8 mouse cellular contexts compared by ENCODE assay signal in the genomic region with DNA sequence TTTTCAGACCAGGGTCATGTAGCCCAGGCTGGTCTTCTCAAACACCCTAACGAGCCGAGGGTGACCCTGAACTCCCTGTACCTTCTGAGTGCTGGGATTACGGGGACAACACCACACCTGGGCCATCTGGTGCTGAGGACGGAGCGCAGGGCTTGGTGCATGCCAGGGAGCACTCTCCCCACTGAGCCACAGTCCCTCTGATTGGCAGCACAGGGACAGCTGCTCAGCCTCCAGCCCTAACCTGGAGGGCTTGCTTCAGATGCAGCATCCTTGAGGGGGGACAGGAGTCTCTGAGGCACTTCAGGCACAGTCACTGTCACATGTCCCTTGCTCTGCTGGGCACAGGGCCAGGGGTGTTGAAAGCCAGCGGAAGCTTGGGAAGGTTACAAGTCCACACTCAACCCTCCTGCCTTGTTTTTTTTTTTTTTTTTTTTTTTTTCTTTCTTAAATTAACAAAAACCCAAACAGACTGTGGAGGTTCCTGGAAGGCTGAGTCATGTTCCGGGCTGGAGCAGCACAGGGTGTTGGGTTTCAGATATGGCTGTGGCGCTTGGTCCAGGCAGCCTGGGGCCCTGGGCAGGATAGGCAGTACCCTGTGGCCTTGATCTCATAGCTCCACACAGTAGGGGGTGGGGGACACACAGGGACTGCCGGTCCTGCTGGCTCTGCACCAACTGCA. TPM values are rescaled to one million over a fixed set of nuclear protein-coding genes. Genes with fewer than 3 reads are reported as not detected.
A peak's percentile ranks its signal among the peaks of the same experiment; 100 is the strongest.
DNase-seq lines count a peak whose midpoint lies in the region; ATAC-seq lines count a peak whose summit lies in the region.

No protein-coding gene starts in this region.

- H3K9ac ChIP-seq in limb, embryonic 11.5 days (ENCODE audit: low read length) = 0 out of 2 replicates have a peak overlapping the region, but pooled peaks have one; percentile 27

- no peak overlapping the region for H3K4me3 ChIP-seq in limb, embryonic 11.5 days (ENCODE audit: low read depth, low read length)
- H3K4me3 ChIP-seq in midbrain, embryonic 10.5 days = no peak overlapping the region

- H3K9me3 ChIP-seq in limb, embryonic 11.5 days (ENCODE audit: control insufficient read depth, low read length) = no peaks in the 10 kb centered on the region
- H3K9me3 ChIP-seq in midbrain, embryonic 10.5 days (replicated peaks) = no peaks in the 10 kb centered on the region

- peak; percentile 67 for ATAC-seq in common myeloid progenitor, adult 5-6 weeks (replicated peaks; ENCODE audit: low read depth, poor library complexity, severe bottlenecking)
- peak; percentile 68 for ATAC-seq in granulocyte monocyte progenitor cell, adult 5-6 weeks (replicated peaks; ENCODE audit: poor library complexity, severe bottlenecking)
- no peak for ATAC-seq in limb, embryonic 11.5 days (ENCODE audit: insufficient number of reproducible peaks, low FRiP score, low TSS enrichment, low read depth)
- ATAC-seq in activated CD4-positive, CD25-positive, alpha-beta regulatory T cell, adult 4 months = no peak

- WGBS in limb, embryonic 11.5 days = 56% methylated on average over 9 of the region's 9 CpGs
- 75% methylated on average over 9 of the region's 9 CpGs for WGBS in midbrain, embryonic 10.5 days

- H3K27ac ChIP-seq in limb, embryonic 11.5 days (replicated peaks; ENCODE audit: low read depth, low read length) = peak overlapping the region; percentile 62
- 0 out of 2 replicates have a peak overlapping the region, but pooled peaks have one; percentile 35 for H3K27ac ChIP-seq in midbrain, embryonic 10.5 days (replicated peaks)

- no peaks in the 10 kb centered on the region for H3K27me3 ChIP-seq in limb, embryonic 11.5 days (ENCODE audit: control insufficient read depth, insufficient read depth, low read length)
- H3K27me3 ChIP-seq in midbrain, embryonic 10.5 days (ENCODE audit: low read depth, poor library complexity, severe bottlenecking) = 0 out of 2 replicates have a peak, but pooled peaks cover 6% of the 10 kb centered on the region

- H3K36me3 ChIP-seq in limb, embryonic 11.5 days (ENCODE audit: control insufficient read depth, insufficient read depth, low read length) = no peaks in the 10 kb centered on the region; the same call in 1 of the 2 replicates
- H3K36me3 ChIP-seq in midbrain, embryonic 10.5 days = peaks cover 16% of the 10 kb centered on the region

- no peak overlapping the region for H3K4me2 ChIP-seq in limb, embryonic 11.5 days (ENCODE audit: low read depth, severe bottlenecking)

- H3K4me1 ChIP-seq in limb, embryonic 11.5 days (ENCODE audit: control insufficient read depth, insufficient read depth, low read length) = peaks cover 15% of the 10 kb centered on the region
- peaks cover 25% of the 10 kb centered on the region for H3K4me1 ChIP-seq in midbrain, embryonic 10.5 days

- DNase-seq in adrenal gland, postnatal 14 days = peak; percentile 98
- DNase-seq in kidney, adult 18-20 months = peak; percentile 86
- no peak for DNase-seq in limb, embryonic 11.5 days (ENCODE audit: low spot score)
- DNase-seq in midbrain, embryonic 10.5 days (ENCODE audit: low spot score) = no peak
- DNase-seq in spleen, adult 18-20 months = peak; percentile 39

RNA-seq across cellular contexts. Expression of a gene that starts 24.0 kb away (rescaled TPM):
- 1,329 and 1,354 TPM in 2 replicates for total RNA-seq in adrenal gland, postnatal 14 days (2021)
- 451 and 481 TPM in 2 replicates for total RNA-seq in common myeloid progenitor, adult 5-6 weeks (2017)
- total RNA-seq in granulocyte monocyte progenitor cell, adult 5-6 weeks (2014; fragmentation: Nextera tagmentation) = 278 and 280 TPM in 2 replicates
- total RNA-seq in granulocyte monocyte progenitor cell, adult 5-6 weeks (2017) = 397 and 420 TPM in 2 replicates
- 475 and 534 TPM in 2 replicates for polyA plus RNA-seq in limb, embryonic 11.5 days (2014; fragmentation: Nextera tagmentation; extraction: Ambion mirVana)
- 702 and 747 TPM in 2 replicates for polyA plus RNA-seq in midbrain, embryonic 10.5 days (2016; fragmentation: Nextera tagmentation; extraction: Ambion mirVana)
- 100 to 1,000 TPM; 346 to 370 TPM for polyA plus RNA-seq in activated CD4-positive, CD25-positive, alpha-beta regulatory T cell, adult 4 months (2017; shearing (Covaris generic))

RNA-seq across cellular contexts. Expression of a gene that starts 31.4 kb away (rescaled TPM):
- 98.8 and 108 TPM in 2 replicates for total RNA-seq in adrenal gland, postnatal 14 days (2021)
- total RNA-seq in common myeloid progenitor, adult 5-6 weeks (2017) = 145 and 146 TPM in 2 replicates
- 96.6 and 105 TPM in 2 replicates for total RNA-seq in granulocyte monocyte progenitor cell, adult 5-6 weeks (2014; fragmentation: Nextera tagmentation)
- total RNA-seq in granulocyte monocyte progenitor cell, adult 5-6 weeks (2017) = 79.7 and 86.7 TPM in 2 replicates
- polyA plus RNA-seq in limb, embryonic 11.5 days (2014; fragmentation: Nextera tagmentation; extraction: Ambion mirVana) = 294 and 308 TPM in 2 replicates
- polyA plus RNA-seq in midbrain, embryonic 10.5 days (2016; fragmentation: Nextera tagmentation; extraction: Ambion mirVana) = 233 and 276 TPM in 2 replicates
- polyA plus RNA-seq in activated CD4-positive, CD25-positive, alpha-beta regulatory T cell, adult 4 months (2017; shearing (Covaris generic)) = 100 to 1,000 TPM; 174 to 175 TPM

RNA-seq across cellular contexts. Expression of a gene that starts 34.4 kb away (rescaled TPM):
- total RNA-seq in adrenal gland, postnatal 14 days (2021) = 52.8 and 52.9 TPM in 2 replicates
- total RNA-seq in common myeloid progenitor, adult 5-6 weeks (2017) = 16.2 and 22.3 TPM in 2 replicates
- 42.4 and 43.6 TPM in 2 replicates for total RNA-seq in granulocyte monocyte progenitor cell, adult 5-6 weeks (2014; fragmentation: Nextera tagmentation)
- 18.0 and 24.5 TPM in 2 replicates for total RNA-seq in granulocyte monocyte progenitor cell, adult 5-6 weeks (2017)
- 8.1 and 10.8 TPM in 2 replicates for polyA plus RNA-seq in limb, embryonic 11.5 days (2014; fragmentation: Nextera tagmentation; extraction: Ambion mirVana)
- polyA plus RNA-seq in midbrain, embryonic 10.5 days (2016; fragmentation: Nextera tagmentation; extraction: Ambion mirVana) = 15.0 and 15.2 TPM in 2 replicates
- polyA plus RNA-seq in activated CD4-positive, CD25-positive, alpha-beta regulatory T cell, adult 4 months (2017; shearing (Covaris generic)) = 10 to 100 TPM; 26.8 to 32.5 TPM

RNA-seq across cellular contexts. Expression of a gene that starts 44.6 kb away (rescaled TPM):
- 138 and 147 TPM in 2 replicates for total RNA-seq in adrenal gland, postnatal 14 days (2021)
- total RNA-seq in common myeloid progenitor, adult 5-6 weeks (2017) = 102 and 139 TPM in 2 replicates
- 94.5 and 150 TPM in 2 replicates for total RNA-seq in granulocyte monocyte progenitor cell, adult 5-6 weeks (2014; fragmentation: Nextera tagmentation)
- total RNA-seq in granulocyte monocyte progenitor cell, adult 5-6 weeks (2017) = 121 and 132 TPM in 2 replicates
- polyA plus RNA-seq in limb, embryonic 11.5 days (2014; fragmentation: Nextera tagmentation; extraction: Ambion mirVana) = 23.6 and 27.1 TPM in 2 replicates
- polyA plus RNA-seq in midbrain, embryonic 10.5 days (2016; fragmentation: Nextera tagmentation; extraction: Ambion mirVana) = 18.0 and 19.7 TPM in 2 replicates
- polyA plus RNA-seq in activated CD4-positive, CD25-positive, alpha-beta regulatory T cell, adult 4 months (2017; shearing (Covaris generic)) = 10 to 100 TPM; 22.1 to 25.4 TPM

RNA-seq across cellular contexts. Expression of a gene that starts 54.5 kb away (rescaled TPM):
- total RNA-seq in adrenal gland, postnatal 14 days (2021) = 6.3 and 27.9 TPM in 2 replicates
- 85.6 and 106 TPM in 2 replicates for total RNA-seq in common myeloid progenitor, adult 5-6 weeks (2017)
- 109 and 133 TPM in 2 replicates for total RNA-seq in granulocyte monocyte progenitor cell, adult 5-6 weeks (2014; fragmentation: Nextera tagmentation)
- 110 and 120 TPM in 2 replicates for total RNA-seq in granulocyte monocyte progenitor cell, adult 5-6 weeks (2017)
- 8.5 and 10.8 TPM in 2 replicates for polyA plus RNA-seq in limb, embryonic 11.5 days (2014; fragmentation: Nextera tagmentation; extraction: Ambion mirVana)
- polyA plus RNA-seq in midbrain, embryonic 10.5 days (2016; fragmentation: Nextera tagmentation; extraction: Ambion mirVana) = 7.9 and 8.0 TPM in 2 replicates
- polyA plus RNA-seq in activated CD4-positive, CD25-positive, alpha-beta regulatory T cell, adult 4 months (2017; shearing (Covaris generic)) = 100 to 1,000 TPM; 196 to 326 TPM

Comparison
In these comparisons a context has a peak if more than half of its experiments do, and no peak if none do; other contexts are left out.
1. DNase-seq: peak in adrenal gland, postnatal 14 days (single experiment), kidney, adult 18-20 months (single experiment) and spleen, adult 18-20 months (2 of 2); none in limb, embryonic 11.5 days (single experiment) and midbrain, embryonic 10.5 days (single experiment).
2. ATAC-seq: peak in common myeloid progenitor, adult 5-6 weeks (single experiment) and granulocyte monocyte progenitor cell, adult 5-6 weeks (single experiment); none in limb, embryonic 11.5 days (single experiment) and activated CD4-positive, CD25-positive, alpha-beta regulatory T cell, adult 4 months (single experiment).